Mouse (Mus musculus) olfactory bulb, adult 2 months (tissue): ENCODE results near the gene Ncapd2.

ENCODE experiments used
- CTCF ChIP-seq: fragments of 200-500 bp; IDR thresholded peaks from 2 replicates; pipeline ENCODE4 v1.5.1; 2012; ENCODE audit warnings: low read depth, mild to moderate bottlenecking, low read length, moderate library complexity; ENCODE audit not compliant: insufficient read depth
- POLR2A ChIP-seq: fragments of 200-500 bp; IDR thresholded peaks from 2 replicates; pipeline ENCODE4 v1.6.1; 2012; ENCODE audit warnings: mild to moderate bottlenecking, low read depth, low read length, moderate library complexity; ENCODE audit not compliant: insufficient read depth

- TF ChIP-seq CTCF (no peak), POLR2A (no peak)
Measured at GRCm38 (mm10) chr6:125190816-125191215, 685 bp downstream of the Ncapd2 start.
